Mouse (Mus musculus): ENCODE results near the gene Hunk. TPM values are rescaled to one million over a fixed set of nuclear protein-coding genes. Genes with fewer than 3 reads are reported as not detected.

Hunk gene
- polyA plus RNA-seq, 1 experiment: not detected

DNA sequence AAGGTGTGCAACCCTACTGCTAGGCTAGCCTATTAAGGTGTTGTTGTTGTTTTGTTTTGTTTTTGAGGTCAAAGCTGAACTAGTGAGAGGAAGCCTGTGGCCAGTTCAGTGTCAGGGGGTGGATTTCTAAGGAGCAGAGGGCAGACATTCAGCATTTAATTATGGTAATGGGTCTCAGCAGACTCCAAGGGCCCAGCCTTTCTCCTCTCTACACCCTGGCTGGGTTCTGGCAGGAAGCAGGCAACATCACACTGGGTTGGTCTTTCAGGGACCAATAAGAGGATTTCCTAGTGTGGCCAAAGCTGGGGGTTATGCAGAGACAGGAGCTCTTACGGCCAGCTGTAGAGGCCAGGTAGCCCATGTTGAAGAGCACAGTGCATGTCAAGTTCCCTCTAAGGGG lies 136.8 kb downstream of the Hunk start:
- Histone ChIP-seq H3K4me3 (replicated peaks; ENCODE audit: control insufficient read depth, low read depth, low read length) (no peak overlapping the region), H3K4me1 (ENCODE audit: control insufficient read depth, insufficient read depth, low read length) (no peaks in the 10 kb centered on the region), H3K27ac (ENCODE audit: control insufficient read depth, insufficient read depth, low read depth, low read length, poor library complexity) (no peak overlapping the region)
- 75% methylated on average over 1 of the region's 1 CpGs for WGBS
- TF ChIP-seq POLR2A (IDR thresholded peaks at IDR 0.05; ENCODE audit: borderline replicate concordance, control insufficient read depth, low read depth, low read length): no peak
- TF ChIP-seq CTCF (IDR thresholded peaks at IDR 0.05; ENCODE audit: control insufficient read depth, insufficient read depth, low read length): no peak

DNA sequence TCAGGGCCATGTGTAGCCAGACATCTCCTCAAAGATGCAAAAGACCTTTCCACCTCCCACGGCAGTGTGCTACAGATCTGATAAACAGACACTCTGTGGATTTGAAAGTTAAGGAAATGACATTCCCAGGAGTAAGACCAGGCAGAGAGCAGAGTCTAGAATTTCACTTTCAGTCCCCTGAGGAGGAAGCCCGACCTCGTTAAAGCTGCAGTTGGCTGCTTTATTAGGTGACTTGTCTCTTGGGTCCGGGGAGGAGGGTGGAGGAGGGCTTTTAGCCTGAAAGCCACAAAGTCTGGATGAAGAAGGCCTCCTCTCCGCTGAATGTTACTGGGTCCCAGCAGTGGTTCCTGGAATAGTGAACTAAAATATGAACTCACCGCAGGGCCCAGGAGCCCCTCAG lies 137.6 kb downstream of the Hunk start:
- no peak overlapping the region for H3K27ac ChIP-seq (ENCODE audit: control insufficient read depth, insufficient read depth, low read depth, low read length, poor library complexity)
- 29% methylated on average over 6 of the region's 6 CpGs for WGBS
- H3K4me1 ChIP-seq (ENCODE audit: control insufficient read depth, insufficient read depth, low read length): no peaks in the 10 kb centered on the region
- no peak overlapping the region for H3K4me3 ChIP-seq (replicated peaks; ENCODE audit: control insufficient read depth, low read depth, low read length)
- TF ChIP-seq POLR2A (IDR thresholded peaks at IDR 0.05; ENCODE audit: borderline replicate concordance, control insufficient read depth, low read depth, low read length): no peak
- no peak for TF ChIP-seq CTCF (IDR thresholded peaks at IDR 0.05; ENCODE audit: control insufficient read depth, insufficient read depth, low read length)

DNA sequence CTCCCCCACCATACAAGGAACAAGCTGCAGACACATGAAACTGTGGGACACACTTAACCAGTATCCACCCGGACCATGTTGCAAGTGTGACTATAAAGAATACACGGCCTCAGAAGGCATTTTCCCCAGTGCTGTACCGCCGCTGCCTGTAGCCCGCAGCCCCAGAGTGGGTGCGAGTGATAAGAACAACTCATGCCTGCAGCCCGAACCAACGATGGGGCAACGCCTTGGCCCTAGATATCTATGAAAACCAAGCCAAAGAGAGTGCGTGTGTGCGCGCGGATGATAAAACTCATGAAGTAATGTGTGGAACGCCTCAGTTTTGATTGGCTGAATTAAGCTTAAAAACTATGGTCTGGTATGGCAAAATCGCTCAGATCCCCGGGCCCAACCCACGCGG lies 138.1 kb downstream of the Hunk start:
- Histone ChIP-seq H3K27ac (ENCODE audit: control insufficient read depth, insufficient read depth, low read depth, low read length, poor library complexity) (no peak overlapping the region), H3K4me3 (replicated peaks; ENCODE audit: control insufficient read depth, low read depth, low read length) (no peak overlapping the region), H3K4me1 (ENCODE audit: control insufficient read depth, insufficient read depth, low read length) (no peaks in the 10 kb centered on the region)
- 91% methylated on average over 18 of the region's 18 CpGs for WGBS
- TF ChIP-seq POLR2A (IDR thresholded peaks at IDR 0.05; ENCODE audit: borderline replicate concordance, control insufficient read depth, low read depth, low read length) (no peak), CTCF (IDR thresholded peaks at IDR 0.05; ENCODE audit: control insufficient read depth, insufficient read depth, low read length) (no peak)

GRCm38 (mm10) chr16:90524393-90524792 lies 138.6 kb downstream of the Hunk start:
- no peaks in the 10 kb centered on the region for H3K4me1 ChIP-seq (ENCODE audit: control insufficient read depth, insufficient read depth, low read length)
- no peak overlapping the region for H3K4me3 ChIP-seq (replicated peaks; ENCODE audit: control insufficient read depth, low read depth, low read length)
- 91% methylated on average over 18 of the region's 18 CpGs for WGBS
- no peak overlapping the region for H3K27ac ChIP-seq (ENCODE audit: control insufficient read depth, insufficient read depth, low read depth, low read length, poor library complexity)
- no peak for TF ChIP-seq CTCF (IDR thresholded peaks at IDR 0.05; ENCODE audit: control insufficient read depth, insufficient read depth, low read length)
- TF ChIP-seq POLR2A (IDR thresholded peaks at IDR 0.05; ENCODE audit: borderline replicate concordance, control insufficient read depth, low read depth, low read length): no peak

DNA sequence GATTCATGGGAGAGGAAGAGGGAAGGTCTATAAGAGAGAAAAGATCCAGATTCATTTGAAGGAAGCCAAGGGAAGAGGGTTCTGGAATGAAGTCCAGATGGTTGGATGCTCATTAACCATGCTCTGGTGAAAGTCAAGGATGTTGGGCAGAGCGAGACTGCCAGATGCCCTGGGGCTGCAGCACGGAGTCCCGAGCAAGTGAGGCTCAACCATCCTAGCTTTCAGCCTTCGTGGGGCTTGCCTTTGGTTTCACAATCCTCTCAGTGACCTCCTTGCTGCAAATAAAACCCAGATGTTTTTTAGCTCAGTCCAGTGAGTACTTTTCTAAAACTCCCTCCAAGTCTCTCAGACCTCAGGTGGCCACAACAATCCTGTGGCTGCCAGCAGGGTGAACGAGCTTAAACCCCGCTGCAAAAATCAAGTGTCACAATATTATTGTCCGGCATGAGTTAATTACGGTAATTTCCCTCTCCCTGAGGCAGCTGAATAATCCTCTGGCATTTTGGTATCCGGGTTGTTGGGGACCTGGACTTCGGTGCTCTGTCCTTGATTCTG lies 147.4 kb downstream of the Hunk start:
- TF ChIP-seq CTCF (IDR thresholded peaks at IDR 0.05; ENCODE audit: control insufficient read depth, insufficient read depth, low read length) (no peak), POLR2A (IDR thresholded peaks at IDR 0.05; ENCODE audit: borderline replicate concordance, control insufficient read depth, low read depth, low read length) (no peak)
- Histone ChIP-seq H3K4me3 (replicated peaks; ENCODE audit: control insufficient read depth, low read depth, low read length) (no peak overlapping the region), H3K4me1 (ENCODE audit: control insufficient read depth, insufficient read depth, low read length) (no peaks in the 10 kb centered on the region), H3K27ac (ENCODE audit: control insufficient read depth, insufficient read depth, low read depth, low read length, poor library complexity) (no peak overlapping the region)
- WGBS: 72% methylated on average over 10 of the region's 10 CpGs

DNA sequence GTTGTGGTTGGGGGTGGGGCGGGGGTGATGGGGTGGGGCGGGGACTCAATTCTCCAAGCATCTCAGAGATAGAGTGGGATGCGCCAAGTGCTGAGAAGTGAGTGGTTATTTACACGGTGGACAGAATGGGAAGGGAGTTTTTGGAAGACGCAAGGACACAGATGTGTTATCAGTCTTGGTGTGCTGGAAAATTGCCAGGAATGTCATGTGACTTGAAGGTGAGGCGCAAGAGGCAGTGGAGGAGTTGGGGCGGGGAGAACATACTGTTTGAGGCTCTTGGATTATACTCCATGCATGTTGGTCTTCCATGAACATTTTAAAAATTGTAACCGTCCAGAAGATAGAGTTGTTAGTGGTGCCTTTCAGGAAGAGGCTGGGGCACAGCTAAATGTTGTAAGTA lies 148.8 kb downstream of the Hunk start:
- H3K27ac ChIP-seq (ENCODE audit: control insufficient read depth, insufficient read depth, low read depth, low read length, poor library complexity): no peak overlapping the region
- 82% methylated on average over 8 of the region's 8 CpGs for whole genome bisulfite sequencing
- no peak overlapping the region for H3K4me3 ChIP-seq (replicated peaks; ENCODE audit: control insufficient read depth, low read depth, low read length)
- no peak for TF ChIP-seq CTCF (IDR thresholded peaks at IDR 0.05; ENCODE audit: control insufficient read depth, insufficient read depth, low read length)
- no peak for TF ChIP-seq POLR2A (IDR thresholded peaks at IDR 0.05; ENCODE audit: borderline replicate concordance, control insufficient read depth, low read depth, low read length)
- no peaks in the 10 kb centered on the region for H3K4me1 ChIP-seq (ENCODE audit: control insufficient read depth, insufficient read depth, low read length)

DNA sequence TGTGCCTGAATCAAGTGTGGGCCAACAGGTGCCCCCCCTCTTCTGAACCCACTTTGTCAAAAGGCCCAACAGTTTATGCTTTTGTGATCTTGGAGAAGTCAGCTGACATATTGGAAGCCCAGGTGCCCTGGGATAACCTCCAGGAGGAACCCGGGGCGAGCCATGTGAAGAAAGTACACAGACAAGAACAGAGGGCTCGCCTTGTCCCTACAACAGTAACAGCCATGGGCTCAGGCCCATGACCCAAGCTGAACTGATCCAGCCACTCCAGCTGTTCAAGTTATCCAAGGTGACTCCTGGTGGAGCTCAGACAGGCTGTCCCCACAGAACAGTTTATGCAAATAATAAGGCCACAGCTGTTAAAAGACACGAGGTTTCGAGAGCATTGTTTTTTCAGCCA lies 153.1 kb downstream of the Hunk start:
- Histone ChIP-seq H3K4me1 (ENCODE audit: control insufficient read depth, insufficient read depth, low read length) (no peaks in the 10 kb centered on the region), H3K4me3 (replicated peaks; ENCODE audit: control insufficient read depth, low read depth, low read length) (no peak overlapping the region), H3K27ac (ENCODE audit: control insufficient read depth, insufficient read depth, low read depth, low read length, poor library complexity) (no peak overlapping the region)
- 70% methylated on average over 5 of the region's 5 CpGs for WGBS
- TF ChIP-seq CTCF (IDR thresholded peaks at IDR 0.05; ENCODE audit: control insufficient read depth, insufficient read depth, low read length) (no peak), POLR2A (IDR thresholded peaks at IDR 0.05; ENCODE audit: borderline replicate concordance, control insufficient read depth, low read depth, low read length) (no peak)

- H3K27ac ChIP-seq (ENCODE audit: control insufficient read depth, insufficient read depth, low read depth, low read length, poor library complexity): no peak overlapping the region
- no peak overlapping the region for H3K4me3 ChIP-seq (replicated peaks; ENCODE audit: control insufficient read depth, low read depth, low read length)
- H3K4me1 ChIP-seq (ENCODE audit: control insufficient read depth, insufficient read depth, low read length): no peaks in the 10 kb centered on the region
- TF ChIP-seq POLR2A (IDR thresholded peaks at IDR 0.05; ENCODE audit: borderline replicate concordance, control insufficient read depth, low read depth, low read length): no peak
- TF ChIP-seq CTCF (IDR thresholded peaks at IDR 0.05; ENCODE audit: control insufficient read depth, insufficient read depth, low read length): no peak
- 71% methylated on average over 2 of the region's 2 CpGs for WGBS
Observed at GRCm38 (mm10) chr16:90541191-90541590, 155.4 kb downstream of the Hunk start.

DNA sequence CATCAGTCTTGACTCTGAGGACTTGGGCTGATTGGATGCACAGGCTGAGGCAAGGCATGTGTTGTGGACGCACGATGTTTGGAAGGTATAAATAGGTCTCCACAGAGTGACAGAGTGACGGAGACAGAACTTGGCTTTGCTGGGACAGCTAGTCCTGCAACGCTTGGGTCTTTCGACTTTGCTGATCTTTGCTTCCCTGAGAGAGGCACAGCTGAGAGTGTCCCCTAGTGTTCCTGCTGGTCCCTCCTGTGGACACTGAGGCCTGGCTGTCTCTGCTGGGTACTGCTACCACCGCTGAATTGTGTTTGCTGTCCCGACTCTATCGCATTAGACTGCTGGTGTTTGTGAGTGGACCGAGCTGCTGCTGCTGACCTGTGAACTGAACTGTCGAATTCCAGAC lies 156.6 kb downstream of the Hunk start:
- H3K4me3 ChIP-seq (replicated peaks; ENCODE audit: control insufficient read depth, low read depth, low read length): no peak overlapping the region
- no peak overlapping the region for H3K27ac ChIP-seq (ENCODE audit: control insufficient read depth, insufficient read depth, low read depth, low read length, poor library complexity)
- WGBS: 79% methylated on average over 10 of the region's 10 CpGs
- no peak for TF ChIP-seq CTCF (IDR thresholded peaks at IDR 0.05; ENCODE audit: control insufficient read depth, insufficient read depth, low read length)
- H3K4me1 ChIP-seq (ENCODE audit: control insufficient read depth, insufficient read depth, low read length): no peaks in the 10 kb centered on the region

Measured in bone marrow, adult 2 months (tissue).